Mouse (Mus musculus): ENCODE data around the gene Eif2b4. TPM values are rescaled to one million over a fixed set of nuclear protein-coding genes. Genes with fewer than 3 reads are reported as not detected.
"Not testable (repeated sequence)": the region's sequence is repeated elsewhere in the genome, so short reads cannot be mapped to it uniquely, and the experiment has no call there.

Eif2b4 gene
- polyA plus RNA-seq, 1 experiment from 2014 or later = 73.1 TPM

GRCm38 (mm10) chr5:31219070-31219469 is 25.8 kb upstream of the Eif2b4 start:
- H3K27me3 ChIP-seq (replicated peaks) = no peaks in the 10 kb centered on the region
- H3K4me1 ChIP-seq = peaks cover 61% of the 10 kb centered on the region
- no peaks in the 10 kb centered on the region for H3K9me3 ChIP-seq (replicated peaks)
- H3K4me3 ChIP-seq = peak overlapping the region; percentile 99
- H3K27ac ChIP-seq = peak overlapping the region; percentile 96
- ATAC-seq = no peak
- WGBS (ENCODE audit: insufficient replicate concordance) = 2% methylated on average over 2 of the region's 2 CpGs
- H3K36me3 ChIP-seq = peaks cover 15% of the 10 kb centered on the region
- H3K9ac ChIP-seq = peak overlapping the region; percentile 99
- H3K4me2 ChIP-seq = peak overlapping the region; percentile 91

DNA sequence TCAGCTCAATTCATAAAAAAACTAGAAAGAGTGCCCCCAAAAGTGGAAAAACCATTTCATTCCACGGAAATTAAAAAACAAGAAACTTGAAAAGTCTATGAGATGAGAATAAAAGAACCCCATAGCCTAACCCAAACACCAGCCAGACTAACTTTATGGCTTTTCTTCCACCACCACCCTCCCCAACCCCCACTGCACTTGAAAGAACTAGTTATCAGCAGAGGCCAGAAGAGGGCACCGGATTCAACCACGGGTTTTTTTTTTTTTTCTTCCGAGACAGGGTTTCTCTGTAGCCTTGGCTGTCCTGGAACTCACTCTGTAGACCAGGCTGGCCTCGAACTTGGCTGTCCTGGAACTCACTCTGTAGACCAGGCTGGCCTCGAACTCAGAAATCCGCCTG is 25.1 kb upstream of the Eif2b4 start:
- Histone ChIP-seq H3K9ac (peak overlapping the region; percentile 64), H3K4me1 (peaks cover 61% of the 10 kb centered on the region), H3K9me3 (replicated peaks) (no peaks in the 10 kb centered on the region), H3K4me2 (peak overlapping the region; percentile 91), H3K27ac (peak overlapping the region; percentile 96), H3K27me3 (replicated peaks) (no peaks in the 10 kb centered on the region), H3K4me3 (peak overlapping the region; percentile 99), H3K36me3 (peaks cover 19% of the 10 kb centered on the region)
- 19% methylated on average over 7 of the region's 7 CpGs for WGBS (ENCODE audit: insufficient replicate concordance)
- peak; percentile 55 for ATAC-seq

GRCm38 (mm10) chr5:31216554-31216953 is 23.3 kb upstream of the Eif2b4 start:
- H3K4me3 ChIP-seq; H3K27ac ChIP-seq; H3K27me3 ChIP-seq (replicated peaks); H3K9ac ChIP-seq; H3K9me3 ChIP-seq (replicated peaks); H3K4me2 ChIP-seq; ATAC-seq: not testable (repeated sequence)
- H3K36me3 ChIP-seq = peaks cover 19% of the 10 kb centered on the region
- 66% methylated on average over 6 of the region's 6 CpGs for WGBS (ENCODE audit: insufficient replicate concordance)
- peaks cover 73% of the 10 kb centered on the region for H3K4me1 ChIP-seq

GRCm38 (mm10) chr5:31204421-31204820 is 11.2 kb upstream of the Eif2b4 start:
- H3K4me2 ChIP-seq = no peak overlapping the region
- no peak overlapping the region for H3K4me3 ChIP-seq
- H3K27me3 ChIP-seq (replicated peaks) = no peaks in the 10 kb centered on the region
- H3K36me3 ChIP-seq = peaks cover 80% of the 10 kb centered on the region
- no peak for ATAC-seq
- 86% methylated on average over 6 of the region's 6 CpGs for WGBS (ENCODE audit: insufficient replicate concordance)
- H3K4me1 ChIP-seq = peaks cover 31% of the 10 kb centered on the region
- H3K9me3 ChIP-seq (replicated peaks) = peaks cover 5% of the 10 kb centered on the region
- H3K9ac ChIP-seq = no peak overlapping the region
- H3K27ac ChIP-seq = no peak overlapping the region

DNA sequence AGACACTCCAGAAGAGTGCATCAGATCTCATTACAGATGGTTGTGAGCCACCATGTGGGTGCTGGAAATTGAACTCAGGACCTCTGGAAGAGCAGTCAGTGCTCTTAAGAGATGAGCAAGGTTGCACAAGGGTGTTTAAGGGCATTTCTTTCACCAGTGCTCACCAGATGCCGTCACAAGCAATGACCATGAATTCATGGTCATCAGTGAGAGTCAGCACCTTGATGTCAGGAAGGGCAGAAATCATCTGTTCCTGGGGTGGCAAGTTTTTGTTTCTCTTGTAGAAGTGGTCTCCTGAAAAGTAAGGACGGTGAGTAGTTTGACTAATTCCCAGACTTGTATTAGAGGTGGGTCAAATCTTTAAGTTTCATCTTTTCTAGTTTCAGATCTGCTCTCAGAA is 10.6 kb upstream of the Eif2b4 start:
- WGBS (ENCODE audit: insufficient replicate concordance) = 82% methylated on average over 2 of the region's 2 CpGs
- H3K4me3 ChIP-seq = no peak overlapping the region
- no peak for ATAC-seq
- peaks cover 5% of the 10 kb centered on the region for H3K9me3 ChIP-seq (replicated peaks)
- no peak overlapping the region for H3K9ac ChIP-seq
- peaks cover 85% of the 10 kb centered on the region for H3K36me3 ChIP-seq
- 0 out of 2 replicates have a peak overlapping the region, but pooled peaks have one; percentile 87 for H3K27ac ChIP-seq
- peaks cover 36% of the 10 kb centered on the region for H3K4me1 ChIP-seq
- no peak overlapping the region for H3K4me2 ChIP-seq
- no peaks in the 10 kb centered on the region for H3K27me3 ChIP-seq (replicated peaks)

GRCm38 (mm10) chr5:31202933-31203332 is 9.7 kb upstream of the Eif2b4 start:
- Histone ChIP-seq H3K4me1 (peaks cover 36% of the 10 kb centered on the region), H3K36me3 (peaks cover 85% of the 10 kb centered on the region), H3K9me3 (replicated peaks) (peaks cover 5% of the 10 kb centered on the region), H3K4me2 (peak overlapping the region; percentile 89), H3K9ac (peak overlapping the region; percentile 68; the same call in 1 of the 2 replicates), H3K4me3 (peak overlapping the region; percentile 80), H3K27me3 (replicated peaks) (no peaks in the 10 kb centered on the region), H3K27ac (peak overlapping the region; percentile 87)
- no peak for ATAC-seq
- 79% methylated on average over 7 of the region's 7 CpGs for WGBS (ENCODE audit: insufficient replicate concordance)

DNA sequence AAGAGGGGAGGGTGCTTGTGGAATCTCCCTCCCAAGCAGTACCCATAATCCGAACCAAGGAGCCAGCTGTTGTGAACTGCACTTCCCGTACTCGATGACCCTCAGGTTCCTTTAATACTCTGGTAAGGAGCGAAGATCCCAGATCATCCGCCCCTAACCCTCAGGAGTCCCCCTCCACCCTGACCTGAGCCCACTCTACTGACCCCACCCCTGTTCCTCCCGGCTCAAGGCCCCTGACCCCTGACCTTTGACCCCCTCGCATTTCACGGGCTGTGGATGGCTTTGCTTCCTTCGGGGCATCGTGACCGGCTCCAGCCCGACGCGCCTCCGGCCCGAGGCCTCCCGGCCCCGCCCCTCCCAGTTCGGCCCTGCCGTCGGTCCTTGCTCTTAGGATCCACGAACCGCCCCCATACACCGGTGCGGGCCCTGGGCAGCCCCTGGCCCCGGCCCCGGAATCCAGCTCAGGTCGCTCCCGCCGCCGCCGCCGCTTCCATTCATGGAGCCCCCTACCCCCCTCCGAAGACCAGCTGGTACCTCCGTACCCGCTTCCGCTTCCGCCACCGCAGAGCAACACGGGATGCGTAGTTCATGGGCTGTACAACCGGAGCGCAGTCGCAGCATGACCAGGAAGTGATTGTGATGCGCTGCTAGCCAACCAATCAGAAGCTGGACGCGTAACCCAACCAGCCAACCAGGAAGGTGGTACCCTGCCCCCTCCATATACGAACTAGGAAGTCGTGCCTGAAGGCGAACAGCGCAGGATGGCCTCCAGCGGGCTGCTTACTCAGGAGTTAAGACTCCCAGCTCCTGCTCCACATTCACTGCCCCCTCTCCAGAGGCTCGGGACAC is 8.7 kb upstream of the Eif2b4 start, which contains the start of gene Zfp513:
Gene Zfp513 (minus strand): TSS at position 562 of the 849 bp plus-strand sequence.
- H3K9me3 ChIP-seq (replicated peaks) = peaks cover 5% of the 10 kb centered on the region
- peak within 1 kb of the TSS; percentile 89 for H3K4me2 ChIP-seq
- peaks cover 85% of the 10 kb centered on the region for H3K36me3 ChIP-seq
- H3K27ac ChIP-seq = peak within 1 kb of the TSS; percentile 87
- no peaks in the 10 kb centered on the region for H3K27me3 ChIP-seq (replicated peaks)
- H3K4me3 ChIP-seq = peak within 1 kb of the TSS; percentile 80
- WGBS (ENCODE audit: insufficient replicate concordance) = under 1% methylated on average over 53 of the region's 53 CpGs
- ATAC-seq = peak; percentile 95
- H3K9ac ChIP-seq = peak within 1 kb of the TSS; percentile 81
- peaks cover 36% of the 10 kb centered on the region for H3K4me1 ChIP-seq

DNA sequence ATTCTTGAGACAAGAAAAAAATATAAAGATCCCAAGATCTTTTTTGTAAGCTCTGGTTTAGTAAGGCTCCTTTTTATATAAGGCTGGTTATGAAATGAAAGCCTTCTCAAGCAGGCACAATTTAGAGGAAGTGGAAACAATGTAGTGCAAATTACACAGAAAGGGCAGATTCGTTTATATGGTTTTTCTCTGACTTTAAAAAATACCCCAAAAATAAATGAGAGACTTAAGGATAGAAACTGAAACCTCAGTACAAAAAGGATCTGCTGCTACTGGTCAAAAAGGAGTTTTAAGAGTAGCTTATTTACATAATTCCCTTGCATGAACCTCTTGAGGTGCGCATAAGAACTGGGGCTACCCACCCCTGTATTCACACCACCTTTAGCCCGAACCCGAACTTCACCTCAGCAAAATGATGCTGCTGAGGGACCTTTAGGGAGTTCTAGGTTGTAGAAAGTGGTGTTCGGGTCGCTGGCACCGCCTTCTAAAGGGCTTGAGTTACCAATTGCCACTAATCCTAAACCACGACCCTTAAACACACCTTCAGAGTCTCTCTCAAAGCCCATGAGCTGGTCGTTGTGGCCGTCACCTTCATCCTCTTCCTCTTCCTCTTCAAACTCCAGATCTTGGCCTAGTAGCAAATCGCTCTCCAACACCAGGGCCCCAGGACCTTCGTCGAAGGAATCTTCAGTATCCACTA is 8.0 kb upstream of the Eif2b4 start:
- no peak for ATAC-seq
- Histone ChIP-seq H3K9me3 (replicated peaks) (peaks cover 5% of the 10 kb centered on the region), H3K27ac (peak overlapping the region; percentile 80), H3K4me1 (peaks cover 36% of the 10 kb centered on the region), H3K27me3 (replicated peaks) (no peaks in the 10 kb centered on the region), H3K4me2 (peak overlapping the region; percentile 89), H3K9ac (peak overlapping the region; percentile 81), H3K36me3 (peaks cover 85% of the 10 kb centered on the region), H3K4me3 (peak overlapping the region; percentile 80)
- WGBS (ENCODE audit: insufficient replicate concordance) = 19% methylated on average over 13 of the region's 13 CpGs

GRCm38 (mm10) chr5:31200327-31200768 is 7.1 kb upstream of the Eif2b4 start:
- Histone ChIP-seq H3K36me3 (peaks cover 85% of the 10 kb centered on the region), H3K27me3 (replicated peaks) (no peaks in the 10 kb centered on the region), H3K4me2 (peak overlapping the region; percentile 89), H3K4me1 (peaks cover 36% of the 10 kb centered on the region), H3K27ac (peak overlapping the region; percentile 5; the same call in 1 of the 2 replicates), H3K9ac (no peak overlapping the region; the same call in 1 of the 2 replicates), H3K4me3 (peak overlapping the region; percentile 80), H3K9me3 (replicated peaks) (peaks cover 5% of the 10 kb centered on the region)
- no peak for ATAC-seq
- WGBS (ENCODE audit: insufficient replicate concordance) = 84% methylated on average over 27 of the region's 27 CpGs

GRCm38 (mm10) chr5:31199893-31200292 is 6.7 kb upstream of the Eif2b4 start:
- 82% methylated on average over 9 of the region's 9 CpGs for WGBS (ENCODE audit: insufficient replicate concordance)
- Histone ChIP-seq H3K4me1 (peaks cover 40% of the 10 kb centered on the region), H3K27me3 (replicated peaks) (no peaks in the 10 kb centered on the region), H3K9ac (no peak overlapping the region; the same call in 1 of the 2 replicates), H3K4me2 (0 out of 2 replicates have a peak overlapping the region, but pooled peaks have one; percentile 89), H3K9me3 (replicated peaks) (peaks cover 5% of the 10 kb centered on the region), H3K27ac (0 out of 2 replicates have a peak overlapping the region, but pooled peaks have one; percentile 17), H3K4me3 (peak overlapping the region; percentile 80; the same call in 1 of the 2 replicates), H3K36me3 (peaks cover 85% of the 10 kb centered on the region)
- no peak for ATAC-seq

DNA sequence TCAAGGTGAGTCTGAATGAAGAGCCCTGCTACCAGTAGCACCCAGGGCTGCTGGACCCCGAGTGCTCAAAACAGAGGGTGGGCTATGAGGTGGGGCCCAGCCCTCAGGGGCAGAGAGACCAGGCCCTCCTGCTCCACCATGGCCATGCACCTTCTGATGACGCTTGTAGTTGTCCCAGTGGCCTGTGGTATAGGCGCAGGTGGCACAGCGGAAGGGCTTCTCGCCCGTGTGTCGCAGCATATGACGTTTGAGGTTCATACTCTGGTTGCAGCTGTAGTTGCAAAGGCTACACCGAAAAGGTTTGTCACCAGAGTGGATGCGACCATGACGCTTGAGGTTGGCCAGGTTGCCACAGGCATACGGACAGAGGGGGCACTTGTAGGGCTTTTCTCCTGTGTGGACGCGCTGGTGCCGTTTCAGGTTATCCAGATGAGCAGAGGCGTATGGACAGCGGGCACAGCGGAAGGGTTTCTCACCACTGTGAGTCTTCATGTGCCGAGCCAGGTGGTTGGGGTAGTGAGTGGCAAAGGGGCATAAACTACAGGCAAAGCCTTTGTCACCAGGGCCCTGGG is 6.2 kb upstream of the Eif2b4 start:
- no peak overlapping the region for H3K4me2 ChIP-seq
- no peaks in the 10 kb centered on the region for H3K27me3 ChIP-seq (replicated peaks)
- H3K9ac ChIP-seq = no peak overlapping the region
- peaks cover 85% of the 10 kb centered on the region for H3K36me3 ChIP-seq
- no peak for ATAC-seq
- H3K9me3 ChIP-seq (replicated peaks) = peaks cover 5% of the 10 kb centered on the region
- 92% methylated on average over 19 of the region's 19 CpGs for WGBS (ENCODE audit: insufficient replicate concordance)
- H3K4me1 ChIP-seq = peaks cover 45% of the 10 kb centered on the region
- no peak overlapping the region for H3K4me3 ChIP-seq
- H3K27ac ChIP-seq = 0 out of 2 replicates have a peak overlapping the region, but pooled peaks have one; percentile 17
